Mouse (Mus musculus) spleen, postnatal 10 days (tissue): ENCODE data around the gene Dqx1.

Experiments
- DNase-seq, 2 experiments: peaks; one replicate each; pipeline ENCODE4 v3.0.0; 2021 to 2022; ENCODE audit warnings: low spot score in 2 of 2

The Dqx1 gene

GRCm38 (mm10) chr6:83070311-83071219 is 12.9 kb downstream of the Dqx1 start:
- peak in 1 of 2 experiments; percentile 47 for DNase-seq

GRCm38 (mm10) chr6:83071220-83071619 is 13.6 kb downstream of the Dqx1 start:
- no peak for DNase-seq

DNA sequence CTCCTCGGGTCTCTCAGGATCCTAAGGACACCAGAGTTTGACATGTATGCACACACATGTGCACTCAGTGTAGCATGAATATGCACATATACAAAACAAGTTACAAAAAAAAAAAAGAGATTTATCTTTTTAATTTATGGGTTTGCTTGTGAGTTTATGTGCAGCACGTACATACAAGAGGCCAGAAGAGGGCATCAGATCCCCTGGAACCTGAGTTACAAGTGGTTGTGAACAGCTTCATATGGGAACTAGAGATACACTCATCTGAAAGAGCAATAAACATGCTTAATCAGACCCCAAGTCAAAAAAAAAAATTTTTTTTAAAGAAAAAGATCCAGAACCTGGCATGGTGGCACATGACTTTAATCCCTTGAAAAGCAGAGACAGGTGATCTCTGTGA is 17.3 kb downstream of the Dqx1 start:
- DNase-seq, result no peak

- DNase-seq, result no peak
Observed at GRCm38 (mm10) chr6:83077630-83078323, 20.1 kb downstream of the Dqx1 start, which contains the start of gene Pcgf1. Gene Pcgf1 (plus strand): TSS chr6:83077869.

DNA sequence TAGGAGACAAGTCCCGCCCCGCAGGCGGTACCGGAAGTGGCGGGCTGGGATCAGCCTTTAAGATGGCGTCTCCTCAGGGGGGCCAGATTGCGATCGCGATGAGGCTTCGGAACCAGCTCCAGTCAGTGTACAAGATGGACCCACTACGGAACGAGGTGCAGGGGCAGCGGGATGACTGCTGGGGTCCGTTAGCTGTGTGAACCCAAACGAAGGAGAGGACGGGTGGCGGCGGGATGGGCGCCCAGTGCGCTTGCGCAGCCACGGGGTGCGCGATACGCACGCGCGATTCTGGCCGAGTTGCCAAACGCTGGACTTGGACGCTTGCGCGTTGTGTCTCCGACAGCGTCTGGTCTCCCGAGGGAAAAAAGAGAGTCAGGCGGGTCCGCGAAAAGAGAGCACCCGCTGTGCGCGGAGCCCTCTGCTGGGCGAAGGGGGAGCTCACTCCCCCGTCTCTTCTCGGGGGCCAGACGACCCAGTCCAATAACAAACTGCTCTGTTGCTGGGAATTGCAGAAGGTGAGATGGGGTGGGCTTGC is 20.7 kb downstream of the Dqx1 start:
- DNase-seq, result peak; percentile 100

DNA sequence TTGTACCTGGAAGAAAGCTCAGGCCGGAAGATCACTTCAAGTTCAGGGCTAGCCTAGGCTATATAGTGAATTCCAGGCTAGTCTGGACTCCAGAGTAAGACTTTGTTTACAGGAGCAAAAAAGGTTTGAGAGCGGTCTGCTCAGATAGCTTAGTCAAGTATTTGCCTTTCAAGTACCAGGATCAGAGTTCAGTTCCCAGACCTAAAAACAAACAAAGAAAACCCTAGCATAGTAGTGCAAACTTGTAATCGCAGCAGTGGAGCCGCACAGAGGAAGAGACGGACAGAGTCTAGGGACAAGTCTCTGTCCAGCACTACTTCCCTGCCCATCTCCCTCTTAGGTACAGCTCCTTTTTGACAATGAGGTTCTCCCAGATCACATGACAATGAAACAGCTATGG is 22.6 kb downstream of the Dqx1 start:
- DNase-seq, result no peak

- DNase-seq, result no peak
Observed at GRCm38 (mm10) chr6:83083497-83083896, 25.9 kb downstream of the Dqx1 start.

- DNase-seq, result no peak
Observed at GRCm38 (mm10) chr6:83084477-83084876, 26.8 kb downstream of the Dqx1 start.

DNA sequence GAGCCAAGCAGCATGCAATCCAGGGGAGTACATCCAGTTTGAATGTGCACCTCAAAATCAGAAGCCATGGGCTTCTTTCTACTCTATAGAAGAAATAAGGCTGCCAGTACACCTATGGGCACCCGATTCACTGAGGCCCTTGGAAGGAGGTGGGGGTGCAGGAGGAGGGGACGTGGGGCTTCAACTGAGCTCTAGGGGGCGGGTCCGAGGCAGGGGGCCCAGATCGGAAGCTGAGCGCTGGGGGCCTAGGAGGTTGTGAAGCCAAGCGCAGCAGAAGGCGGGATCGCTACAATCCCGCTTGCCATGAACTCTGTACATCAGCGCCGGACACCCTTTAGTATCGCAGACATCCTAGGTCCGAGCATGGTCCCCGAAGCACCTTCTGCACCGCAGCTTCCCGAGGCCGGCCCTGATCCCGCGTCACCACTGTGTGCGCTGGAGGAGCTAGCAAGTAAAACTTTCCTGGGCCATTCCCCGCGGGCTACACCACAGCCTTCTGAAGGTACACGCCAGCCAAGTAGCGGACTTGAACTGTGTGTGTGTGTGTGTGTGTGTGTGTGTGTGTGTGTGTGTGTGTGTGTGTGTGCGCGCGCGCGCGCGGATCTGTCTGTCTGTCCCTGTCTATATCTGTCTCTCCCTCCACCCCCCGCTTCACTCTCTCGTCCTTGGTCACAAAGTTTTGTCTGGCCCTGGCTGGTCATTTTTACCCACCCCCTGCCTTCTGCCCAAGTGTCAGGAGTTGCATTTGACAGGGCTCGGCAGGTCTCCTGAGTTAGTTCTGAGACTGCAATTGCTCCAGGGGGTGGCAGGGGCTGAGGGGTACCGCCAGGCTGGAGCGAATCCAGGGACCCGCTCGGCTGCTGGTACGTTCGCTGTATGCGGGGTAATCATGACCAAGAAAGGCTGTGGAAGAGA is 28.7 kb downstream of the Dqx1 start, which contains the start of gene Lbx2:
TSS of gene Lbx2 (plus strand) at position 247 of the 915 bp plus-strand sequence.
- DNase-seq, result no peak

DNA sequence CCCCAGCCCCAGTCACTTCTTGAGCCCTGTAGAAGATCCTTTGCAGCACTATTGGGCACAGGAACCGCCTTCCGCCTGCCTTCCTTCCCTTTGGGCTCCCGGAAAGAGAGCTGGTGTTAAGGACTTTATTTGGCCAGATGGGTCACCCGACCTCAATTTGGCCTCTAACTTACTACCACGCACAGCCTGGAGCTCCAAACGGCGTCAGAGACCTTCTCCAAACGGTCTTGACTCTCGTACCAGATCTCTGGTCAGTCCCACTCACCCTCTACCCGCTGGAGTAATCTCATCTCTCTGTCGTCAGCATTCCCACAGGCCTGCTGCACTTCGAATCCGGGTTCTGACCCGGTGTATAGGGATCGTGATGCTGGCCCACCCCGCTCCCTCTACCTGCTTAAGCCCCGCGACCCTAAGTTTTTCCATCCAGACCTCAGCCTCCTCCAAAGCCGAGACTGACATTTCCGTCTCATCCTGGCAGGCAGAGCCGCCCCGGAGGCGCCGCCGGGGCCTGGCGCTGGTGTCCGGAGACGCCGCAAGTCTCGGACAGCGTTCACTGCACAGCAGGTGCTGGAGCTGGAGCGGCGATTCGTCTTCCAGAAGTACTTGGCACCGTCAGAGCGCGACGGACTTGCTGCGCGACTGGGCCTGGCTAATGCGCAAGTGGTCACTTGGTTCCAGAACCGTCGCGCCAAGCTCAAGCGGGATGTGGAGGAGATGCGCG is 29.7 kb downstream of the Dqx1 start:
- DNase-seq, result no peak

- no peak for DNase-seq
Observed at GRCm38 (mm10) chr6:83087926-83088260, 30.2 kb downstream of the Dqx1 start.

- DNase-seq, result no peak
Observed at GRCm38 (mm10) chr6:83092416-83093127, 34.9 kb downstream of the Dqx1 start.

DNA sequence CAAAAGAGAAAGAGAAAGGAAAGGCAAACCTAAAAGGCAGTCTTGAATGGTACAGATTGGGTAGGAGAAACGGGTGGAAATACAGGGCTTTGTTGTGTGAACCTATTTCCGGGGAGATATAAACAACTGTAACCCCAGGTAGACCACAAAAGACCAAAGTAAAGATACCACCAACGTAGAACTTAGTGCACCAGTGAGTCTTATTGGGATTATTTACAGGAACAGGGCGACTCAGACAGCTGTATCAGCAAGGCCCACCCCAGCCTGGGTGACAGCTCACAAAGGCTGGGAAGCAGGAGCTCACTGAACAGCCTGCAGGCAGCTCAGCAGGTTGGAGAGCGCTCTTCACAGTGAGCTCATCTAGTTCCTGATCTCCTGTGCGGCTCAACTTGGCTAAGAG is 38.3 kb downstream of the Dqx1 start:
- DNase-seq, result no peak

DNA sequence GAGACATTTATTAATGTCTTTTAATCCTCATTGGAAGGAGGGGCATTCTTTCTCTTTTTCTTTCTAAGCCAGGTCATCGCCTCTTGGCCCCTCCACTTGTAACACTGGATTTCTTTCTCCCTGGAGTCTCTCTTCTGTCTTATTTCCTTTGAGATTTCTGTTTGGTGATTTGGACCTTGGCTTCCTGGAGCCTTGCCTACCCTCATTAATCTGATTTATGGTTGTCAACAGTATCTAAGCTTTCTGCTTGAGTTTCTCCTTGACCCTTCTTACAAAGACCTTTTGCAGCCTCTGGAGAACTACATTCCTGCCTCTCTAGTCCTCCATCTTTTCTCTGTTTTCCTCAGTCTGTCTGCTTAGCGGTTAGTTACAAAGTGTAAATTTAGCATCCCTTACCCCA is 40.8 kb downstream of the Dqx1 start:
- no peak for DNase-seq

DNA sequence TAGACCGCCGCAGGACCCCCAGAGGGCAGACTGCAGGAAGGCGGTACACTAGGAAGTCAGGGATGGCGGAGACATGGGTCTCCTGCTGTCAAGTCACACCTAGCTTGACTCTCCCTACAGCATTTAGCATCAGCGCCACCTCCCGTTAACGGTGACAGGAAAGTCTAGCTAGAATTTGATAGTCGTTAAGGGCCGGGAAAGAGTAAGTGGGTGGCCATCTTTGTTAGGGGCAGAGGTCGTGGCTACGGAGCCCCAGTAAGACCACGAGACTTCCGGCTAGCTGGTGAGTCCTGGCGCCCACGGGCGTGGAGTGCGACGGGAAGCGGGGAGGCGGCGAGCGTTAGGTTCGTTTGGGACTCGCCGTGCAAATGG is 43.7 kb downstream of the Dqx1 start, which contains the start of the genes Ccdc142 and Gm42688:
TSS of gene Ccdc142 (plus strand) at position 286 of the 372 bp plus-strand sequence.
TSS of gene Gm42688 (plus strand) at position 302 of the 372 bp plus-strand sequence.
- peak in 1 of 2 experiments; percentile 93 for DNase-seq

DNA sequence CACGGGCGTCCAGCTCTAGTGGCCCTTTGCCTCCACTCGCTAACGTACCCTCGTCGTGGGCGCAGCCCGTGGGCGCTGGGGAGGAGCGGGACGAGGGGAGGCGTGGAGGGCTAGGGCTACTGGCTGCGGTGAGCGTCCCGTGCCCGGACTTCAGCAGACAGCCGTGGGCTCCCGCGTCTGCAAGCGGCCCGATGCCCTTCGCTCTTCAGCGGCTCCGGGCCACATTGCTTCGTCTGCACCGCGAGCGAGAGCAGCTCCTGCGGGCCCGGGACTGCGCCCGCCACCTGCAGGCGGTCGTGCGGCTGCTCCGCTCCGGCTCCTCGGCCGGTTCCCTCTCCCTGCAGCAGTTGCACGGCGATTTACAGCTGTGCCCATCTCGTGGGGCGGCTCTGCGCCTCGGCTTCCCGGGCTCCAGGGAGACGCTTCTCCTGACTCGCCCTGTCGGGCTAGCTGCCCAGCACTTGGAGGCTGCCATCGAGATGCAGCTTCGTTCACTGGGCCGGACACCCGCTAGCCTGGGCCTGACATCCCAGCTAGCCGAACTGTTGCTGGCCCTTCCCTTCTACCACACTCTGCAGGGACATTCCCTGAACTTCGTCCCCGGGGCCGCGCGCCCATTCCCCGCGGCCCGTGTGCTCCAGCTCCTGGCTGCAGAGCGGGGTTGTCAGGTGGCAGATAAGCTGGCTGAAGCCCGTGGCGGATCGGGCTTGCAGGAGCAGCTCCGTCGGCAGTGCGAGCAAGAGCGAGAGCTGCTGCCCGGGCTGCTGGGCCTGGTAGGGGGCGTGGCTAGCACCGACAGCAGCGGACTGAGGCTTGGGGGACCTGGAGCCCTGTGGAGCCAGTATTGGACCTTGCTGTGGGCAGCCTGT is 44.3 kb downstream of the Dqx1 start:
- peak; percentile 81 to 85 for DNase-seq

DNA sequence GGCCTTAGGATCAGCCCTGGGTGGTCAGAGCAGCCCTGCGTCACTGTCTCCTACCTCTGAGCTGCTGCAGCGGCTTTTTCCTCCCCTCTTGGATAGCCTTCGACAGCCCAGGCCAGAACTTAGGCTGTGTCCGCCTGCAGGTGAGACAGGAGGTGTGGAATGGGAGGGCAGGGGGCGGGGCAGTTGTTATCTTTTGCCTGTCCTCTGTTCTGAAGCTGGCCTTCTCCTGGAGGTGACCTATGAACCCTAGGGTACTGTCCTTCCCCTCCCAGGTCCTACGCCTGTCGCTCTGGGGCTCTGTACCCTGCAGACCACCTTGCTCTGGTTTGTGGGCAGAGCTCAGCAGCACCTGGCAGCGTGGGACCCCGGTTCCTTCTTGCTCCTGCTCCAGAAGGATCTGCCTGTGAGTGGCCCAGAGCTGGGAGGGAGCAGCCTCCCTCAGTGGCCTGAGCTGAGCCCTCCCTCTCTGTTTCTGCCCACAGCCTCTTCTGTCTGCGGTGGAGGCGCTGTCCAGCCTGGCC is 45.5 kb downstream of the Dqx1 start:
- DNase-seq, result no peak

- no peak for DNase-seq
Observed at GRCm38 (mm10) chr6:83104158-83104557, 46.5 kb downstream of the Dqx1 start.
